Mouse (Mus musculus): ENCODE results near the gene Trex2. TPM values are rescaled to one million over a fixed set of nuclear protein-coding genes. Genes with fewer than 3 reads are reported as not detected.

The Trex2 gene
- total RNA-seq (2021) = not detected
- long read RNA-seq, experiment 1 = 0 reads
- long read RNA-seq, experiment 2 = 0 reads

DNA sequence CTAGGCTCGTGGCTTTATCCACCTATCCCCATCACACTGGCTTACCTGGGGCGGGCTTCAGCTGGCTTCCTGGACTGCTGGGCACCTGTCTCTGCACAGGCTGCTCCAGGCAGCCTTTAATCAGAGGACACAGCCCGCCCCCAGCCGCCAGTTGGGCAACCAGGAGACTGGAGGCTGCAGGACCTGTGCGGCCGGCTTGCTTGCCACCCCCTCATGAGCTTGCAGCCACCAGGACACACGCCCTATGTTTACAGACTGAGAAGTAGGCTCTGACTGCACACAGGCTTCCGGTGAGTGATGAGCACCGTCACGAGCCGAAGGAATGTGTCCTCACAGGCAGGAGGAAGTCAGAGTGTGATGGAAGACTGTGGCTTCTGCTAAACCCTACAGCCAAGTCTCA is at the start of gene Trex2:
TSS of gene Trex2 (minus strand) at position 93 of the 400 bp plus-strand sequence.
- DNase-seq (ENCODE audit: low spot score) = no peak

GRCm38 (mm10) chrX:73484870-73485269 is 49.7 kb upstream of the Trex2 start:
- no peak for DNase-seq (ENCODE audit: low spot score)

GRCm38 (mm10) chrX:73484076-73484475 is 48.9 kb upstream of the Trex2 start:
- no peak for DNase-seq (ENCODE audit: low spot score)

- no peak for DNase-seq (ENCODE audit: low spot score)
Observed at GRCm38 (mm10) chrX:73483484-73483810, 48.3 kb upstream of the Trex2 start, which contains the start of gene Bgn. Bgn (plus strand) TSS chrX:73483602.

DNA sequence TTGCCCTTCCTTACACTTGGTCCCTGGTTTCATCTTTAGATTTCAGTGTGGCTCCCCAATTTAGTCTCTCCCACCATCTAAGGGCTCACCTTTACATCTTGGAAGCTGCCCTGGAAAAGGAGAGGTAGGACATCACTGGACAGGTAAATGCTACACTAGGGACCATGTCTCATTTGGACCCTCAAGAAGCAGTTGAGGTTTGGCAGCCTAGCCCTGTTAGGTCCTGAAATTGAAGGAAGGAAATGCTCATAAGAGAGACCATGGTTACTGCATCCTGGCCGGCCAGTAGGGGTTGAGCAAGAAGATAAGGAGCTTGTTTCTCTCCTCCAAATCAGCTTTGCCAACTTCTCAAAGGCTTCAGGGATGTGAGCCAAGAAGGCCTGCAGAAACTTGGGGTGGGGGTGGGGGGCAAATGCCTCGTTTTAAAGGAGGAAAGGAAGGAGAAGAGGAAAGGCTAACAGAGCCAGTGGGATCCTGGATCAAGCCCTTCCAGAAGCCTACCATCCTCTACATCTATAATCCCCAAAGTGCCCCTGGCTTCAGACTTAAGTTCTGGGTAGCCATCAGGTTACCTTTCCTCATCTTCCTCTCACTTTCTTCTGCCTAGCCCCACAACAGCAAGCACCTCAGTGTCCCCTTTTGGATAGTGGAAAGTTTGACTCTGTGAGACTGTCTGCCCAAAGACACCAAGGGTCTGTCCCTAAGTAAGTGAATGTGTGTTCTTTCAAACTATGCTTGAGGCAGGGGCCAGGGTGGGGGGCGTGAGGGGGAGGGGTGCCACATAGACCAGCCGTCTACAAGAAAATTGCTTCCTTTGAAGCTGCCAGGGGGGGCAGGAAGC is 47.7 kb upstream of the Trex2 start:
- DNase-seq (ENCODE audit: low spot score) = no peak

- DNase-seq (ENCODE audit: low spot score) = no peak
Observed at GRCm38 (mm10) chrX:73480334-73480733, 45.2 kb upstream of the Trex2 start.

DNA sequence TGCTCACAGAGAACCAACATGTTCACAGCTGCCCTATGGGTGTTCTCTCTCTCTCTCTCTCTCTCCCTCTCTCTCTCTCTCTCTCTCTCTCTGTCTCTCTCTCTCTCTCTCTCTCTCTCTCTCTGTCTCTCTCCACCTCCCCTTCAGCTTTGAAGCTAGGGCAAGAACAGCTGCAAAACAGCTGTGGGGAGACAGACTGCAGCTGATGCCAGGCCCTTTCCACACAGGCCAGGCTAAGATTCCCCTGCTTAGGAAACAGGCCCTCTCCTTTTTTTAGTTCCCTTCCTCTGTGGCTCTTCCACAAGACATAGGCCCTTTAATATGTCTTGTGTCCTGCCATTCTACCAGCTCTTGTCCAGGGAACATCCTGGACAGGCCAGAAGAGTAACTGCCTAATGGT is 44.5 kb upstream of the Trex2 start:
- no peak for DNase-seq (ENCODE audit: low spot score)

- no peak for DNase-seq (ENCODE audit: low spot score)
Observed at GRCm38 (mm10) chrX:73477500-73477899, 42.4 kb upstream of the Trex2 start.

- DNase-seq (ENCODE audit: low spot score) = peak; percentile 24
Observed at GRCm38 (mm10) chrX:73476621-73477020, 41.5 kb upstream of the Trex2 start.

DNA sequence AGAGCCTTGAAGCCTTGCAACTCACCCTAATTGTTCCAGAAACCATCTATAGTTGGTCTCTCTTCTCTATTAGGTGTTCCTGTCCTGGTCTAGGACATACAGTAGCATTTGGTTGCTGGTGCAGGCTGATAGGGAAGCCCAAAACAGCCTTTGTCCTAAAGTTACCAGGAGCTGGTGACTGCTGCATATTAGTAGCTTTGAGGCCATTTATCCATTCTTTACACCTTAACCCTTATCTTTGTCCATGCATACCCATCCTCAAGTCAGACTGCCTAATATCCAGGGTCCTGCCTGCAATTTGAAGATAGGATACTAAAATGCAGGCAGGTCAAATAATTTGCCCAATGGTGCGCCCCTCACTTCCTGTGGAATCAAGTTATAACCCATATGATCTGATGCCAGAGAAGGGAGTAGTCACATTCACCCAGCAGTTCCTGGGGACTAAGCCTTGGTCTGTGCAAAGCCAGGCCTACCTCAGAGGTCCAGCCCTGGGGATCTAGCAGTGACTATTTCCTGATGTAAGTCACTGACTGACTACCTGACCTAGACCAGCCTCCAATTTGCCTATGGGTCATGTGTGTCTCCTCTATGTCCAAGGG is 40.6 kb upstream of the Trex2 start:
- DNase-seq (ENCODE audit: low spot score) = no peak

GRCm38 (mm10) chrX:73474340-73475165 is 39.4 kb upstream of the Trex2 start:
- no peak for DNase-seq (ENCODE audit: low spot score)

DNA sequence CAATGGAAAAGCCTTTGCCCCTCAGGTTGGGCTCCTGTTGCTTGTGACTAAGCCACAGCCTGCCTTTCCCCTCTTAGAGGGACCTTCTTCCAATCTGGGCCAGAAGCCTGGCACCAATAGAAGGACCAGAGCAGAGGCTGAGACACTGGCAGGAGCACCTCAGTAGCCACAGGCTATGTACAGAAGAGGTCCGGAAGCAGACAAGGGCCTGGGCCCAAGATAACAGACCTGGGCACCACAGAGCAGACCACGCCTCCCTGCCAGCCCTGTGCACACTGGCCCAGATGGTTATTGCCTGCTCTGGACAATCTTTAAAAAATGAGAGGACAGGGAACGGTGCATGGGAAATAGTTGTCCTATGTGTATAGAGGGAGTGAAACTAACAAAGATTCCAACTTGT is 36.6 kb upstream of the Trex2 start:
- DNase-seq (ENCODE audit: low spot score) = no peak

- no peak for DNase-seq (ENCODE audit: low spot score)
Observed at GRCm38 (mm10) chrX:73468752-73469151, 33.6 kb upstream of the Trex2 start.

DNA sequence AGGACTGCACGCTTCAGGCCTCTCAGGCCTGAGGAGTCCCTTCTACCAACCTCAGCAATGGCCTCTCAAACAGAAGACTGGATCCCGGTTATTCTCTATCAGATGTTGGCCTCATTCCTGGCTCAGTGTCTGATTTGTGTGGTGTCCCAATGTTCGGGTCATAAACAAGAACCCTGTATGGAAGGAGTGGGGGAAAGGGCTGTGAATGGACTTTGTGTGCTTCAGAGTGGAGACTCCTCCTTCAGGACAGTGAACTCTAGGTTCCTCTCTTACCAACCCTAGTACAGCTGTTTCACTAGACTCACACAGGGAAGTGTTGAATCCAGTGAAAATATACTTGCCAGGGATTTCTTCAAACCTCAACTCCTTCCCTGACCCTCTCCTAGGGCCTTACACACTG is 33.2 kb upstream of the Trex2 start:
- DNase-seq (ENCODE audit: low spot score) = no peak

DNA sequence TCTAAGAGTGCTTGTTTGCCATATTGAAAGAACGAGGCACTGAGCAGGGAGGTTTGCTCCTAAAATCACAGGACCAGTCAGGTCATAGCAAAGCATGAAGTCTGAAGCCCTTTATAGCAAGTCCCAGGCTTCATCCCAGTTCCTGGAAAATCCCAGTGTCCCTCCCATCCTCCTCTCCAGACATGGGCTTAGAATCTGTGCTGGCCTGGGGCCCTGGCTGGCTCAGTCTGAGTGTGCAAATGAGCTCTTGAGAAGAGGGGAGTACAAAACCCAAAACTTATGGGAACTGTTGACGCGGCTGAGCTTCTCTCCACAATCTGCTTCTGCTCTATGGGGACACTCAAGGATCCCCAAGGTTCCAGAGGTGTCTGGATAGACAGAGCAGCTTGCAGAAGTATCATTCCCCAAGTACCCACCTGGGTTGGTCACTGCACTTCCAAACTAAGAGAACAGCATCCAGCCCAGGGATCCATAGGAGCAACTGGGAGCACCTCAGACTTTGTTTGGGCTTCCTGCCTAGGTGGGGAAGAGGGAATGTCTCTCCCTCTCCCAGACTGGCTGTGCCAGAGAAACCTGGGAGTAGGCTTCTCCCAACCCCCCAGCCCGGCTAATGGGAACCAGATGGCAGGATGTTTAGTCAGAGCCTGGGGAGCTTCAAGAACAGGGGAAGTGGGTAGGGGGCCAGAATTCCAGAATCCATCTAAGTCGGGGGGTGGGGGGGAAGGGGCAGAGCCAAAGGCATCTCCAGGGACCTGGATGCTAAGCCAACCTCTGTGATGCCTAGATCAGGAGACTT is 32.5 kb upstream of the Trex2 start:
- DNase-seq (ENCODE audit: low spot score) = no peak

DNA sequence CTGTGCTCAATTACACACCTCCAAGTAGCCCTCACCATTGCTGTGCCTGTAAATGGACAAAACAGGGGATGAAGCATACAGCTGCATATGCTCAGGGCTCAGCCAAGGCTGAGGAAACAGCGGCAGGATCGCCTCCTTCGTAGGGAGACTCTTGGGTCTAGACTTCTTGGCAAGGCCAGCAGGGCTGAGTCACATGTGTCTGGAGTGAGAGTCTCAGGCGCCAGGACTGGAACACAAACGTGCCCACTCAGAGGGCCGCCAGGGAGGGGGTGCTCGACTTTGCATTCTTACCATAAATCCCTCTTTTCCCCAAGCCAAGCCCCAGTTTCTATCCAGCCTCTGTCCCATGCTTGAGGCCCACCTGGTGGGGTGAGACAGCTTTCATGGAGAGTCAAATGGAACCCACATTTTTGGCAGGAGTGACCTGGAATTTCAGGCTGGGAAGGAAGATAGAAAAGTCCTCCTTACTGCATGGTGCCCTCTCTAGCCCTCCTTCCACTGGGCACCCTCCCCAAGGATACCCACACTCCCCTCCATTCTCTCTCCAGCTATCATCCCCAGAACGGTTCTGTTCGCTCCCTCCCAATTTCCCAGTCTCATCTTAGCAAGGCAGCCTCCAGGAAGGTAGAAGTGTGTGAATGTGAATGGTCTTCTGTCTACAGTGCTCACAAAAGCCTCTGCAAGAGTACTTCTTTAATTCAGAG is 30.5 kb upstream of the Trex2 start:
- peak; percentile 46 for DNase-seq (ENCODE audit: low spot score)

- no peak for DNase-seq (ENCODE audit: low spot score)
Observed at GRCm38 (mm10) chrX:73460792-73461191, 25.6 kb upstream of the Trex2 start.

GRCm38 (mm10) chrX:73458877-73459392 is 23.8 kb upstream of the Trex2 start, which contains the start of gene Haus7:
Haus7 (minus strand) TSS chrX:73459044.
- DNase-seq (ENCODE audit: low spot score) = peak; percentile 94

DNA sequence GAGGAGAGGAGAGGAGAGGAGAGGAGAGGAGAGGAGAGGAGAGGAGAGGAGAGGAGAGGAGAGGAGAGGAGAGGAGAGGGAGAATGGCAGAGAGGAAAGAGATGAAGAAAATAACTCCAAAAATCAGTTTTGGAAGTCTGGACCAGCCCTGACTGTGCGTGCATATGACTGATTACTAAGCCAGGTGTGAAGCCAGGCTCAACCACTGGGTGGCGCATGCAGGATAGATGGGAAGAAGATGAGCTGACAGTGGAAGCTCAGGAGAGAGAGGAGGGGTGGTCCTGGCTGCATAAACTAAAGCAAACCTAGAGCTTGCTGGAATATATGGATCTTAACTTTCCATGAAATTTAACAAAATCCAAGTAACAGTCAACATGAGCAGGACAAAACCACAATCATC is 16.8 kb upstream of the Trex2 start:
- DNase-seq (ENCODE audit: low spot score) = peak; percentile 51

DNA sequence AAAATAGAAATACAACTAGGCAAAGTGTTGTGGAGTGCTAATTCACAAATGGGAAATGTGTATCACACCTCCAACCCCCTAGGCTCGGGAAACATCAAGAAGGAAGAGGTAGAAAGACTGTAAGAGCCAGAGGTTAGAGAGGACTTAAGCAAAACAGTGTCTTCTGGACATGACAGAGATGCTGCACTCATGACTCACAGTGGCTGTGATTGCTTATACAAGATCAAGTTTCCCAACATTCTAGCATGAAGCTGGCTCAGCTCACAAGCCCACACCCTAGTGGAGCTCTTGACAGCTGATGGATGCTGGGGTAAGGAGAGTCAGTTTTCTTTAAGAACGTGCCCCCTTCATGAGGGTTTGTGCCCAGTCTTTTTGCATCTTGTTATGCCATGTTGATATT is 6.3 kb upstream of the Trex2 start:
- DNase-seq (ENCODE audit: low spot score) = no peak
